Mouse (Mus musculus) adrenal gland, postnatal 10 days (tissue): ENCODE measurements at regions not wholly inside any gene's neighbourhood (a gene's known extent, or its start where the extent isn't known, plus 50 kb on each side); places are given as distances from the start of the nearest gene placed in this dataset.
A peak's percentile ranks its signal among the peaks of the same experiment; 100 is the strongest.

Experiments
- DNase-seq: peaks from one replicate; pipeline ENCODE4 v3.0.0; 2021; ENCODE audit warnings: mixed read lengths

- no peak for DNase-seq
Measured at GRCm38 (mm10) chr3:34231593-34232328, 150.6 kb upstream of the Dnajc19 start.

DNA sequence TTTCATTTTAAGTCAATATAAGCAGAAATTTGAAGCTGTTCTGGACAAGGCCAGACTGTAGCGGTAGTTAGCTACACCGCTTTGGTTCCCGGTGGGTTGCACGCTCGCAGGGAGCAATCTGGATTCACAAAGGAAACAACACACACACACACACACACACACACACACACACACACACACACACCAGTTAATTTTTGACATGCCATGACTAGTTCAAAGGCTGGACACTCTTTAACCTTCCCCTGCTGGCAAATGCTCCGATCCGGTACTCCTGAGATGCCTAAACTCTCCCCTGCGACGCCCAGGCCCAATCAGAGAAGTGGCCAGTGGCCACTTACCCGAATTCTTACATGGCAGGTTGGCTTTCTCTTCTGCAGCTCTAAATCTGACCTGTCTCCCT lies 141.2 kb upstream of the Dnajc19 start:
- DNase-seq, result no peak

DNA sequence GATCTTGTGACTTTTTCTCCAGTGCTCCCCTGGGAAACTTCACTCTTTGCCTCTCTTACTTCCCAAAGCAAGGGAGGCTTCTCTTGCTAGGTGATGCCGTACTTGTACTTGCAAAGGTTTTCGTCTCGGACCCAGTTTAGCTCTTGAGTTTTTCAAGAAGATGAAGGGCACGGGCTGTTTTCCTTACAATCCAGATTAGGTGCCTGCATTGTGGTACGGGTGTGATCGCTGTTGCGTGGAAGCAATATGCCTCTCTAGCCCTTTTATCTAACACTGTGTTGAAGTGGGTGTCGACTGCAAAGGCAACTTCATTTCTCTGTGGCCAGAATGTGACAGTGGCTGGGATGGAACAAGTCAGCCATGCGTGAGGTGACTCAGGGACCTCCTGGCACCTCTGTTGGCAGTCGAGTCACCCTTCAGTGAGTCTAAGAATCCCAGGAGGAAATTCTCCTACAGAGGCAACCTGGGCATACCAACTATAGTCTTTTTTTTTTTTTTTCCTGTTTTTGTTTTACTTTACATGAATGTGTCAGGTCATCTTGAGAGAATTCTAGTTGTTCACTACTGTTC lies 138.7 kb upstream of the Dnajc19 start:
- no peak for DNase-seq

- DNase-seq, result no peak
Measured at GRCm38 (mm10) chr3:34219096-34219495, 138.0 kb upstream of the Dnajc19 start.

- DNase-seq, result no peak
Measured at GRCm38 (mm10) chr3:34217911-34218310, 136.8 kb upstream of the Dnajc19 start.

GRCm38 (mm10) chr3:34214233-34214632 lies 133.1 kb upstream of the Dnajc19 start:
- DNase-seq, result no peak

DNA sequence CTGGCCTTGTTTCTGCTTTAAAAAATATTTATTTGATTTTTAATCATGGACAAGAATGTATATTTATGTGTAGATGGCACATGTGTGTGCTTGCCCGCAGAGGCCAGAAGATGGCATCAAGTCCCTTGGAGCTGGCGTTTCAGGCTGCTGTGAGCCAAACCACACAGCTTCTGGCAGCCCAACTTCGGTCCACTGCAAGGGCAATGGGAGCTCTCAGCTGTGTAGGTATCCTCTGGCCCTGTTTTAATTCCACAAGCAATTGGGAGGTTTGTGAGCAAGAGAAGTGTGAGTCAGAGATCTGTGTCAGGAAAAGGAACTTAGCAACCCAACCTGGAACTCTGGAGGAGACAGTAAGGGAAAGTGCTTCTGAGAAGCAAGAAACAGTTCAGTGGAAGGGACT lies 125.3 kb upstream of the Dnajc19 start:
- DNase-seq, result no peak

- peak; percentile 52 for DNase-seq
Measured at GRCm38 (mm10) chr3:34198228-34198627, 117.1 kb upstream of the Dnajc19 start.

DNA sequence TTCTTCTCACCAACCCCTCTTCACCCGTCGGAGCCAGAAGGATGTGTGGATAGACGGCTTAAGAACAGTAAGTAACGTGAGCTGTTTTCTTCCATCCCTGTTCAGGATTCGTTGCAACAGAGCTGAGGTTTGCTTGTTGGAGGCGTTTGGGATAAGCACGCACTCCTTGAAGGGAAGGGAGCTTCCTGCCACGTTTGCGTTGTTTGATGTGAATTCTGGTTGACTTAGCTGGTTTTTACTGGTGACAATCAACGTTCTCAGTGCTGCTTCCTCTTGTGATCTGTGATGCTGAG lies 116.0 kb upstream of the Dnajc19 start:
- no peak for DNase-seq

DNA sequence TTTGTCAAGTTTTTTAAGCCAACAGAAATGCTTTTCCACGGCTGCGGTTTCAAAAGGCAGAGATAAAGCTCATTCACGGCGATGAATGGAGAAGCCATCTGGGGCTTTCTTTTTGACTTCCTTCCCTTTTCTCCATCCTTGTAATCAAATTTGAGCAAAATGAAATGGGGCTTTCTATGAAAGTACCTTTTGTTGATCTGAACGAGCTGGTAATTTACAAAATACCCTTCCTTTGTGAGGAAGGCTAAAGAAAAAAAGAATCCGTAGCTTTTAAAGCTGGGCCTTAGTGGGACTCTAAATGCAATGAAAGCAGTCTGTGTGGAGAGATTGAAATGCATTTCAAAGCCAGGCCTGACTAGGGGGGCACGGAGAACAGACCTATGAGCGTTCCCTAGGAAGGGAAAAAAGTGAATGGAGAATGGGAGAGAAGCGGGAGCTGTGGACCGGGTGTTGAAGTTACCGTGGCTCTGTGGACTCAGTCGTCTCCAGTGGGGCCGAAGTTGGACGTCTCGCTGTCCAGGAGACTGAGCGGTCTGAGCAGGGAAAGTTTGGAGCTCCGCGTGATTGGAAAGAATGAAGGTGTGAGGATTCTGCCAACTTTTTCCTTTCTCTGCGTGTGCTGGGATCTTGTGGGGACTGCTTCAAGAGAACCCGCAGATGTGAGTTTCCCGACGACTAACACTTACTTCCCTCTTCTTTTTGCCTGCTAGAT lies 115.5 kb upstream of the Dnajc19 start:
- DNase-seq, result no peak

DNA sequence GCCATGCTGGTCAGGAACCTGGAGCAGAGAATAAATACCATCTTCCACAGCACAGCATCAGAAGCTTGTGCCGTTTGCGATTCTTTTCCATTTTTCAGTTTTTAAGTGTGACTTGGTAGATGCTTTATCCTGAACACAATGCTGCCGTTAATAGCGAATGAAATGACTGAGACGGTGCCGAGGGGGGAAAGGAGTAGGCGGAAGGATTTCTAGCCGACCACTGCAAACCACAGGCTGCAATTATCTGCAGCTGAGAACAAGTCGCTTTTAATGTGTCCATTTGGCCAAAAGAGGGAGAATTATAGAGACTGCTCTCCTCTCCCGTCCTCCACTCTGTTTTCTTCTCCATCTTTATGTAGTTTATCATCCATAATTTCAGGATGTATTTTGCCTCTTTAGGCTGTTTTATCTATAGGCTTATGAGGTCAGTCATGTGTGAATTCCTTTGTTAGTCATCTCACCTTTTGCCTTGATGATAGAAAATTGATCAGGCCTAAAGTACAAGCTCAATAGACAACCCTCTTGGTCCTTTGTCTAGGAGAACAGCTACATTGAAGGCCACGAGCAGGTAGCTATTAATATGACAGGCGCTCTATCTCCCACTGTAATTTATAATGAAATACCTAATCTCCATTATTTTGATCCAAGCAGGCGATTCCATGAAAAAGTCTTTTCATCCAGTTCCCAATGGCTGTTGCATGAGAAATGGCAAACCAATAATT lies 114.8 kb upstream of the Dnajc19 start:
- DNase-seq, result no peak

DNA sequence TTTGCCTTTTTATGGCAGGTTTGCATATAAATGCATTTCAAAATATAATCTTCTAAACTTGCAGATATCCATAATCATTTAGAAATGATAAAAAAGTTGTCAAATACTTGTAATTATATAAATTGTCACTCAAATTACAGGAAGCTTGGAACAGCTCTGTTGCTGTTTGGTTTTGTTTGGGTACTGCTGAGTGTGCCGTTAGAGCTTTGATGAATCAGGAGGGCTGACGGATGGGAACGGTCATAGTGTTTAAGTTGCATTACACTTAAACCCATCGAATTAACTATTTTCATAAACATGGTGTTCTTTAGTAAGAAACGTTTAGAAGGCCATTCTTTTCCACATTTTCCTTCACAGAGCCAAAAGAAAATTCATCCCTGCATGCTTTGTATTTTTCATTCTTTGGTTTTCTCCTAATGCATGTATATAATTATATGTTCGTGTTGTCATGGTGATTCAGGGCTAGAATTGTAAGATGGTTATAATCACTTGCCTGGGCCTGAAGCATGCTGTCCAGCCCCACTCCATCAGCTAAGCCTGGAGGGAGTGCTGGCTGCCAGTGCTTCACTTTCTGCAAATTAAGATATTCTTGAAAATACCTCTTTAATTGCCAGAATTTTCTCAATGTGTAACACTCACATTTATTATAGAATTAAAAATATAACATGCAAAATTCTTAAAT lies 92.4 kb upstream of the Dnajc19 start:
- DNase-seq, result no peak

DNA sequence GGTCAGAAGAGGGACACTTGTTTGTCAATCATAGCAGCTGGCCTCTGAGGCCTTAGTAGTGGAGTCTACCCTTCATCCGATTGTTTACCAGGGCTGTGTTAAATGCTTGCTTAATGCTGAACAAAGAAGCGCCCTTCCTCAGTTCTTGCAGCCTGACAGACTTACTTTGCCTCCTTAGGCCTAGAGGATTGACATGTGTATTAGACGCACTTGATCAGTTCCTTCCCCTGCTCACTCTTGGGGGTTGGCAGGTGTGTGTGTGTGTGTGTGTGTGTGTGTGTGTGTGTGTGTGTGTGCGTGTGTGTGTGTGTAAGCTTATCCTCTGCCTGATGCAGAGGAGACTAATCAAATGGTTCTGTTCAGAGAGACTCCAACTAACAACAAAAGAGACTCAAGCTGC lies 91.8 kb upstream of the Dnajc19 start:
- DNase-seq, result no peak

DNA sequence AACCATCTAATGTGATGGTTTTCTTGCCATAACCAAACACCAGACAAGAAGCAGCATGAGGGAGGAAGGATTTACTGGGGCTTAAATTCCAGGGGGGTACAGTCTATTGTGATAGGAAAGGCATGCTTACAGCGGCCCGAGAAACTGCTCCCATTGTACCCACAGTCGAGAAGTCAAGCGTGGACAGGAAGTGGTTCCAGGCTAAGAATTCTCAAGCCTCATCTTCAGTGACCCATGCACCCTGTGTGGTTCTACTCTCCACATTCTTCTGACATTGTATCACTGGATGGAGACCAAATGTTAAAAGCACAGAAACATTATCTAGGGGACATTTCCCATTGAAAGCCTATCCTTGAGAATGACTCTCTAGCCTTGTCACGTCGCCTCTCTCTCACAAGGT lies 90.8 kb upstream of the Dnajc19 start:
- DNase-seq, result no peak

DNA sequence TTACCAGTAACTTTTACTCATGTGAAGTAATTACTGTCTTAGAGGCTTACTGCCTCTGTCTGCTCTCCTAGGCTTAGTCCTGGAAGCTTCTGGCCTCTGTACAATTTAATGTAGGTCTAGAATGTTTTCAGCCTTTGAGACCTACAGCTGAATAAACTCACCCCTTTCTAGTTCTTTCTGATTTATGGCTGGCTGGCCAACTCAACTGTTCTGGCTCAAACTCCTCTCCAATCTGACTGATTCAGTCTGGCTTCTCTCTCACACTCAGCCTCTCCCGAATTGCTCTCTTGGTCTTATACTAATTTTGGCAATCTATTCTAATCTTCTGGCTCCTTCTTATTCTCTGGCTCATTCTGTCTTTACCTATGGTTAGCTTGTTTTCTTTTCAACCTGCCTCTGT lies 87.0 kb upstream of the Dnajc19 start:
- no peak for DNase-seq

GRCm38 (mm10) chr3:34150036-34150435 lies 68.9 kb upstream of the Dnajc19 start:
- DNase-seq, result no peak

DNA sequence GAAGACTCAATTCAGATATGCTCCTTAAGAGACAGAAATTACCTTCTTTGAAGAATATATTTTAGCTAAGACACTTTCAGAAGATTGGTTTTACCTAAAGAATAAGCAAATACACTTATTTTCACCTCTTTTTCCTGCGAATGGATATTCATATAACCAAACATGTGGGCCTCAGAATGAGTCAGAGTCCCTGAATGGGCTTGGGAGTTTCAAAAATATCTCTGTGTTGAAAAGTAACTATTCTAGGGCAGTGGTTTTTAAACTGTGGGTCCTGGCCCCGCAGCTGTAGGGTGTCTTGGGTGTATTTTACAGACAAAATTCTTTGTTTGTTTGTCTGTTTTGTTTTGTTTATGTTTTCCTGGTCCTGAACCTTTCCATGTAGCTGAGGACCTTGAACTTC lies 62.5 kb upstream of the Dnajc19 start:
- DNase-seq, result no peak

- no peak for DNase-seq
Measured at GRCm38 (mm10) chr3:34139227-34139626, 58.1 kb upstream of the Dnajc19 start.

GRCm38 (mm10) chr3:34137984-34138383 lies 56.9 kb upstream of the Dnajc19 start:
- DNase-seq, result no peak

DNA sequence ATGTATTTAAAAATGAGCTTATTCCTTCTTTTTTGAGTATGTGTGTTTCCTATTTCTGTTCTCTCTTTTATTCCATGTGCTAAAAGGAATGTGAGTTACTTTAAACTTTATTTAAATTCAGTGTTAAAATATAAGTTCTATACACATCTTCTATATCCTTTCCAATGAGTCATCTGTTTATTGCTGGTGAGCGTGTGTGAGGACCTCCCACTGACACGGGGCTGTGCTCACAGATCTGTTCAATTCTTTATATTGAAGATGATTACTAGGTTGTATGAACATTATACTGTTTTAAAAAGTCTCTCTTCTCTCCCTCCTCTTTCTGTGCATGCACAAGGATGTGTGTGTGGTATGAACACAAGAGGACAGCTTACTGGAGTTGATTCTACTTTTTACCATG lies 55.3 kb upstream of the Dnajc19 start:
- no peak for DNase-seq
